Mouse (Mus musculus) myocyte (in vitro differentiated cells): Measurements from ENCODE around the gene Pdk4. TPM values are rescaled to one million over a fixed set of nuclear protein-coding genes. Genes with fewer than 3 reads are reported as not detected.

Experiments
- H3K27me3 ChIP-seq: one replicate; pipeline ENCODE4 v1.6.1; 2011; ENCODE audit not compliant: control insufficient read depth, insufficient read depth, insufficient read length
- H3K36me3 ChIP-seq: one replicate; pipeline ENCODE4 v1.6.1; 2011; ENCODE audit not compliant: control insufficient read depth, insufficient read depth
- H3K4me2 ChIP-seq: one replicate; pipeline ENCODE4 v1.6.1; 2011; ENCODE audit warnings: low read depth, control low read depth
- H3K4me3 ChIP-seq: one replicate; pipeline ENCODE4 v1.5.1; 2011; ENCODE audit warnings: mild to moderate bottlenecking, control low read depth, moderate library complexity
- H3K79me2 ChIP-seq: one replicate; pipeline ENCODE4 v1.6.1; 2011; ENCODE audit not compliant: control insufficient read depth, insufficient read depth
- H3ac ChIP-seq: one replicate; pipeline ENCODE4 v1.6.1; 2011; ENCODE audit not compliant: control insufficient read depth, insufficient read length
- CEBPB ChIP-seq: IDR thresholded peaks from 2 replicates; pipeline ENCODE4 v1.6.1; 2011; ENCODE audit warnings: mild to moderate bottlenecking, moderate library complexity; ENCODE audit not compliant: poor library complexity, insufficient read depth, severe bottlenecking
- E2F4 ChIP-seq: IDR thresholded peaks from one replicate; pipeline ENCODE4 v1.6.1; 2011; ENCODE audit warnings: mild to moderate bottlenecking, control low read depth, moderate library complexity; ENCODE audit not compliant: insufficient read depth
- MAX ChIP-seq: IDR thresholded peaks from one replicate; pipeline ENCODE4 v1.6.1; 2011; ENCODE audit warnings: low read depth, mild to moderate bottlenecking, control low read depth
- MYOD1 ChIP-seq, 3 experiments: IDR thresholded peaks; one replicate each; pipeline ENCODE4 v1.6.1; 2011; ENCODE audit warnings: control low read depth in 2 of 3, low read depth in 2 of 3, mild to moderate bottlenecking in 2 of 3, moderate library complexity in 1 of 3; ENCODE audit not compliant: insufficient read length in 2 of 3, control insufficient read depth in 1 of 3
- MYOG ChIP-seq, 3 experiments: IDR thresholded peaks; one replicate each; pipeline ENCODE4 v1.6.1; 2011; ENCODE audit warnings: control low read depth in 2 of 3, low read depth in 2 of 3, mild to moderate bottlenecking in 2 of 3; ENCODE audit not compliant: insufficient read length in 2 of 3, control insufficient read depth in 1 of 3, insufficient read depth in 1 of 3
- POLR2A ChIP-seq: IDR thresholded peaks from one replicate; pipeline ENCODE4 v1.6.1; 2011; ENCODE audit warnings: low read depth, mild to moderate bottlenecking, control low read depth, moderate library complexity; ENCODE audit not compliant: insufficient read length
- POLR2AphosphoS2 ChIP-seq: IDR thresholded peaks from one replicate; pipeline ENCODE4 v1.6.1; 2011; ENCODE audit warnings: low read depth, control low read depth; ENCODE audit not compliant: insufficient read length
- REST ChIP-seq: IDR thresholded peaks from one replicate; pipeline ENCODE4 v1.6.1; 2011; ENCODE audit warnings: mild to moderate bottlenecking, control low read depth, moderate library complexity; ENCODE audit not compliant: insufficient read depth, insufficient read length
- SRF ChIP-seq: IDR thresholded peaks from one replicate; pipeline ENCODE4 v1.6.1; 2011; ENCODE audit warnings: low read depth; ENCODE audit not compliant: control insufficient read depth, insufficient read length
- TCF12 ChIP-seq: IDR thresholded peaks from one replicate; pipeline ENCODE4 v1.6.1; 2011; ENCODE audit warnings: mild to moderate bottlenecking, control low read depth; ENCODE audit not compliant: poor library complexity, insufficient read depth, severe bottlenecking
- TCF3 ChIP-seq: IDR thresholded peaks from one replicate; pipeline ENCODE4 v1.6.1; 2011; ENCODE audit warnings: low read depth, control low read depth; ENCODE audit not compliant: insufficient read length
- USF1 ChIP-seq: IDR thresholded peaks from one replicate; pipeline ENCODE4 v1.6.1; 2011; ENCODE audit warnings: low read depth, mild to moderate bottlenecking, control low read depth, moderate library complexity
- polyA plus RNA-seq: library from polyadenylated mRNA; unstranded; fragments of >200 nt; fragmentation: generic; extraction: Trizol; gene quantifications from one replicate; pipeline ENCODE4 v1.2.1, GENCODE M21; 2012; ENCODE audit warnings: missing spikeins

The Pdk4 gene
- polyA plus RNA-seq, 1 experiment, result 5.3 TPM

GRCm38 (mm10) chr6:5498740-5499139 is 2.6 kb upstream of the Pdk4 start:
- H3ac ChIP-seq, result no peak overlapping the region
- no peaks in the 10 kb centered on the region for H3K36me3 ChIP-seq
- H3K79me2 ChIP-seq, result no peaks in the 10 kb centered on the region
- no peak overlapping the region for H3K4me2 ChIP-seq
- H3K4me3 ChIP-seq, result no peak overlapping the region
- TF ChIP-seq E2F4 (no peak), CEBPB (no peak), REST (no peak), TCF12 (no peak), POLR2AphosphoS2 (no peak), MYOG (IDR thresholded peaks at IDR 0.05; ENCODE audit: control insufficient read depth in 1 of 3, insufficient read depth in 1 of 3, insufficient read length in 2 of 3, low read depth in 2 of 3) (no peak), POLR2A (no peak), SRF (no peak), TCF3 (no peak), MYOD1 (IDR thresholded peaks at IDR 0.05; ENCODE audit: control insufficient read depth in 1 of 3, insufficient read length in 2 of 3, low read depth in 2 of 3) (no peak), MAX (no peak), USF1 (no peak)
- no peaks in the 10 kb centered on the region for H3K27me3 ChIP-seq

DNA sequence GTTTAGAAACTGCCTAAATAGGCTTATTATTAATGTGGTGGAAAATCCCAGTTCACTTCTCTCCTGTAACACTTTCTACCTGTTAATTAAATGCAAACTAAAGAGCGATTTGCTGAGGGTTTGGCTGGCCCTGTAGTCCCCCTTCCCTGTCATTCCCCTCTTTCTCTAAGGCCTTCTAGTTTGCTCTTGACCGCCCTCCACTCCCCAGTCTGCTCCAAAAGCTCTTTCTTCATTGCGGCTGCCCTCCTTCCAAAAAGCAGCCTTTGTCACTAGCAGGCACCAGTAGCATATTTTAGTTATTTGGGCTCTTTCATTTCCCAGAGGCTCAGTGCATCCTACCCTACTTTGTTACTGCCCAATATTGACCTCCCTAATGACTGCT is 736 bp upstream of the Pdk4 start:
- Histone ChIP-seq H3ac (no peak overlapping the region), H3K27me3 (no peaks in the 10 kb centered on the region), H3K4me3 (peak overlapping the region; percentile 40), H3K79me2 (no peaks in the 10 kb centered on the region), H3K36me3 (no peaks in the 10 kb centered on the region), H3K4me2 (peak overlapping the region; percentile 72)
- TF ChIP-seq MYOG (IDR thresholded peaks at IDR 0.05; ENCODE audit: control insufficient read depth in 1 of 3, insufficient read depth in 1 of 3, insufficient read length in 2 of 3, low read depth in 2 of 3), result no peak
- no peak for TF ChIP-seq SRF
- TF ChIP-seq POLR2A, result no peak

DNA sequence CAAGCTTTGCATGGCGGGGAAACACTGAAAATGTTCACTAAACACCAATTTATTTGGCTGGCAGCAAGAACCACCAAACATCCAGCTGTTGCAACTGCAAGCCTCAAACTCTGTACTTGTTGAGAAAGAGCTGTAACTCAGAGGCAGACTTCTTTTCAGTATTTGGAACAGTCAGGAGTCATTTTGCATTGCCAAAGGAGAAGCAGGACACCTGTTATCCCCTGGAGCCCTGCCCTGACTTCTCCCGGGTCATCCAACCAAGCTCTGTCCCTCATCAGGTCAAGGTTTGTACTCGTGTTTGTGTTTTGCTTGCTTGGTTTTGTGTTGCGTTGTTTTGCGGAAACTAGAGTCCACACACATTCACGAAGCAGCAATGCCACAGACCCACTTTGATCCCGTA is 11.1 kb downstream of the Pdk4 start:
- H3K27me3 ChIP-seq, result no peaks in the 10 kb centered on the region
- TF ChIP-seq TCF12 (no peak), USF1 (no peak), CEBPB (no peak), SRF (no peak), MYOD1 (IDR thresholded peaks at IDR 0.05; ENCODE audit: control insufficient read depth in 1 of 3, insufficient read length in 2 of 3, low read depth in 2 of 3) (no peak), POLR2A (no peak), MAX (no peak), TCF3 (no peak), POLR2AphosphoS2 (no peak), E2F4 (no peak), REST (no peak), MYOG (IDR thresholded peaks at IDR 0.05; ENCODE audit: control insufficient read depth in 1 of 3, insufficient read depth in 1 of 3, insufficient read length in 2 of 3, low read depth in 2 of 3) (no peak)
- H3ac ChIP-seq, result no peak overlapping the region
- peaks cover 26% of the 10 kb centered on the region for H3K36me3 ChIP-seq
- no peak overlapping the region for H3K4me2 ChIP-seq
- no peaks in the 10 kb centered on the region for H3K79me2 ChIP-seq
- H3K4me3 ChIP-seq, result no peak overlapping the region

- Histone ChIP-seq H3ac (no peak overlapping the region), H3K27me3 (no peaks in the 10 kb centered on the region), H3K4me2 (no peak overlapping the region), H3K36me3 (peaks cover 13% of the 10 kb centered on the region), H3K4me3 (no peak overlapping the region), H3K79me2 (no peaks in the 10 kb centered on the region)
- no peak for TF ChIP-seq TCF3
- no peak for TF ChIP-seq REST
- no peak for TF ChIP-seq TCF12
- no peak for TF ChIP-seq MAX
- TF ChIP-seq MYOD1 (IDR thresholded peaks at IDR 0.05; ENCODE audit: control insufficient read depth in 1 of 3, insufficient read length in 2 of 3, low read depth in 2 of 3), result no peak
- TF ChIP-seq CEBPB, result no peak
- TF ChIP-seq MYOG (IDR thresholded peaks at IDR 0.05; ENCODE audit: control insufficient read depth in 1 of 3, insufficient read depth in 1 of 3, insufficient read length in 2 of 3, low read depth in 2 of 3), result no peak
- no peak for TF ChIP-seq SRF
- TF ChIP-seq E2F4, result no peak
- no peak for TF ChIP-seq POLR2AphosphoS2
- no peak for TF ChIP-seq POLR2A
- TF ChIP-seq USF1, result no peak
Observed at GRCm38 (mm10) chr6:5482270-5482783, 13.8 kb downstream of the Pdk4 start.

GRCm38 (mm10) chr6:5481066-5481465 is 15.0 kb downstream of the Pdk4 start:
- H3K79me2 ChIP-seq, result no peaks in the 10 kb centered on the region
- H3K27me3 ChIP-seq, result no peaks in the 10 kb centered on the region
- no peak overlapping the region for H3K4me3 ChIP-seq
- H3K4me2 ChIP-seq, result no peak overlapping the region
- TF ChIP-seq E2F4 (no peak), USF1 (no peak), MYOD1 (IDR thresholded peaks at IDR 0.05; ENCODE audit: control insufficient read depth in 1 of 3, insufficient read length in 2 of 3, low read depth in 2 of 3) (no peak), SRF (no peak), TCF3 (no peak), POLR2A (no peak), POLR2AphosphoS2 (no peak), CEBPB (no peak), TCF12 (no peak), MAX (no peak), REST (no peak), MYOG (IDR thresholded peaks at IDR 0.05; ENCODE audit: control insufficient read depth in 1 of 3, insufficient read depth in 1 of 3, insufficient read length in 2 of 3, low read depth in 2 of 3) (no peak)
- H3K36me3 ChIP-seq, result peaks cover 4% of the 10 kb centered on the region
- no peak overlapping the region for H3ac ChIP-seq
